Mouse (Mus musculus) MEL (cell line): ENCODE results near the gene Baiap2. TPM values are rescaled to one million over a fixed set of nuclear protein-coding genes. Genes with fewer than 3 reads are reported as not detected.

ENCODE experiments used
- DNase-seq: peaks from one replicate; pipeline ENCODE4 v3.0.0; 2011; ENCODE audit warnings: low read depth, low spot score
- H3K27ac ChIP-seq: 2 replicates; pipeline ENCODE4 v1.5.1; 2012; ENCODE audit warnings: low read depth, mild to moderate bottlenecking, control low read depth, low read length, moderate library complexity; ENCODE audit not compliant: control insufficient read depth
- H3K27me3 ChIP-seq, 2 experiments: fragments of 150-350 bp in 1 of 2; sonication (generic) in 1 of 2; 2 replicates each; pipeline ENCODE4 v1.6.1; 2012; ENCODE audit warnings: low read length in 2 of 2, mild to moderate bottlenecking in 2 of 2, improper control_type of control experiment in 1 of 2, moderate library complexity in 1 of 2; ENCODE audit not compliant: insufficient read depth in 2 of 2, control insufficient read depth in 1 of 2
- H3K36me3 ChIP-seq, 2 experiments: 2 replicates each; pipeline ENCODE4 v1.6.1; 2012 to 2014; ENCODE audit warnings: low read length in 2 of 2, improper control_type of control experiment in 1 of 2, inconsistent platforms in 1 of 2, mild to moderate bottlenecking in 1 of 2; ENCODE audit not compliant: insufficient read depth in 2 of 2, control insufficient read depth in 1 of 2
- H3K4me1 ChIP-seq, 2 experiments: fragments of 150-350 bp in 1 of 2; sonication (generic) in 1 of 2; 2 replicates each; pipeline ENCODE4 v1.6.1; 2012; ENCODE audit warnings: low read length in 2 of 2, improper control_type of control experiment in 1 of 2, mild to moderate bottlenecking in 1 of 2; ENCODE audit not compliant: insufficient read depth in 2 of 2, control insufficient read depth in 1 of 2
- H3K4me3 ChIP-seq, 2 experiments: fragments of 150-350 bp in 1 of 2; sonication (generic) in 1 of 2; 2 replicates each; pipeline ENCODE4 v1.5.1; 2012; ENCODE audit warnings: low read depth in 2 of 2, low read length in 2 of 2, mild to moderate bottlenecking in 2 of 2, moderate library complexity in 2 of 2, control low read depth in 1 of 2, improper control_type of control experiment in 1 of 2; ENCODE audit not compliant: control insufficient read depth in 1 of 2, insufficient read depth in 1 of 2
- H3K79me2 ChIP-seq: 2 replicates; pipeline ENCODE4 v1.6.1; 2012; ENCODE audit warnings: mild to moderate bottlenecking, low read length, moderate library complexity; ENCODE audit not compliant: control insufficient read depth, poor library complexity, insufficient read depth
- H3K9ac ChIP-seq: 2 replicates; pipeline ENCODE4 v1.6.1; 2012; ENCODE audit warnings: low read depth, mild to moderate bottlenecking, control low read depth, low read length, moderate library complexity; ENCODE audit not compliant: control insufficient read depth, poor library complexity, severe bottlenecking
- H3K9me3 ChIP-seq: fragments of 150-350 bp; sonication (generic); replicated peaks from 2 replicates; pipeline ENCODE4 v1.6.1; 2012; ENCODE audit warnings: mild to moderate bottlenecking, low read length, improper control_type of control experiment, moderate library complexity; ENCODE audit not compliant: insufficient read depth
- CHD2 ChIP-seq: IDR thresholded peaks from 2 replicates; pipeline ENCODE4 v1.6.1; 2011; ENCODE audit warnings: low read length, improper control_type of control experiment
- CTCF ChIP-seq, 3 experiments: IDR thresholded peaks in 2 of 3; conservative IDR thresholded peaks in 1 of 3; 2 replicates each; pipeline ENCODE4 v1.5.1; 2011 to 2012; ENCODE audit warnings: low read length in 3 of 3, low read depth in 2 of 3, mild to moderate bottlenecking in 2 of 3, improper control_type of control experiment in 1 of 3, inconsistent platforms in 1 of 3, mixed read lengths in 1 of 3, moderate library complexity in 1 of 3; ENCODE audit not compliant: control insufficient read depth in 1 of 3, insufficient read depth in 1 of 3, poor library complexity in 1 of 3, severe bottlenecking in 1 of 3
- GATA1 ChIP-seq: IDR thresholded peaks from 2 replicates; pipeline ENCODE4 v1.6.1; 2011; ENCODE audit warnings: low read depth, low read length, improper control_type of control experiment
- KAT2A ChIP-seq: conservative IDR thresholded peaks from 2 replicates; pipeline ENCODE4 v1.6.1; 2012; ENCODE audit warnings: low read depth, low read length, improper control_type of control experiment, inconsistent platforms
- MAFK ChIP-seq: IDR thresholded peaks from 2 replicates; pipeline ENCODE4 v1.6.1; 2011; ENCODE audit warnings: low read depth, mild to moderate bottlenecking, low read length, improper control_type of control experiment, borderline replicate concordance
- MAX ChIP-seq: IDR thresholded peaks from 2 replicates; pipeline ENCODE4 v1.6.1; 2011; ENCODE audit warnings: low read length, improper control_type of control experiment
- MYC ChIP-seq: IDR thresholded peaks from 2 replicates; pipeline ENCODE4 v1.6.1; 2011; ENCODE audit warnings: low read depth, mild to moderate bottlenecking, low read length, improper control_type of control experiment, moderate library complexity
- NRF1 ChIP-seq: IDR thresholded peaks from 2 replicates; pipeline ENCODE4 v1.6.1; 2014; ENCODE audit warnings: low read depth, mild to moderate bottlenecking, inconsistent platforms, low read length, improper control_type of control experiment, moderate library complexity; ENCODE audit not compliant: poor library complexity, insufficient read depth, severe bottlenecking
- POLR2A ChIP-seq, 2 experiments: IDR thresholded peaks; 2 replicates each; pipeline ENCODE4 v1.6.1; 2011 to 2012; ENCODE audit warnings: low read length in 2 of 2, mild to moderate bottlenecking in 2 of 2, control low read depth in 1 of 2, improper control_type of control experiment in 1 of 2, low read depth in 1 of 2, moderate library complexity in 1 of 2; ENCODE audit not compliant: control insufficient read depth in 1 of 2, insufficient read depth in 1 of 2, poor library complexity in 1 of 2
- POLR2AphosphoS2 ChIP-seq: IDR thresholded peaks from 2 replicates; pipeline ENCODE4 v1.6.1; 2011; ENCODE audit warnings: low read length, improper control_type of control experiment
- RAD21 ChIP-seq: IDR thresholded peaks from 2 replicates; pipeline ENCODE4 v1.6.1; 2011; ENCODE audit warnings: mild to moderate bottlenecking, low read depth, low read length, improper control_type of control experiment
- RCOR1 ChIP-seq: IDR thresholded peaks from 2 replicates; pipeline ENCODE4 v1.6.1; 2012; ENCODE audit warnings: low read depth, mild to moderate bottlenecking, inconsistent platforms, low read length, improper control_type of control experiment
- SIN3A ChIP-seq: IDR thresholded peaks from 2 replicates; pipeline ENCODE4 v1.6.1; 2012; ENCODE audit warnings: low read length, improper control_type of control experiment, inconsistent platforms
- SMC3 ChIP-seq: IDR thresholded peaks from 2 replicates; pipeline ENCODE4 v1.6.1; 2011; ENCODE audit warnings: low read depth, low read length, improper control_type of control experiment
- TBP ChIP-seq: IDR thresholded peaks from 2 replicates; pipeline ENCODE4 v1.8.0; 2011; ENCODE audit warnings: low read depth, low read length, improper control_type of control experiment
- USF1 ChIP-seq: IDR thresholded peaks from 2 replicates; pipeline ENCODE4 v1.6.1; 2014; ENCODE audit warnings: low read depth, mild to moderate bottlenecking, inconsistent platforms, low read length, improper control_type of control experiment, moderate library complexity
- ZC3H11A ChIP-seq: IDR thresholded peaks from 2 replicates; pipeline ENCODE4 v1.6.1; 2012; ENCODE audit warnings: low read depth, mild to moderate bottlenecking, inconsistent platforms, low read length, improper control_type of control experiment
- ZNF384 ChIP-seq: IDR thresholded peaks from 2 replicates; pipeline ENCODE4 v1.6.1; 2012; ENCODE audit warnings: low read depth, mild to moderate bottlenecking, inconsistent platforms, low read length, improper control_type of control experiment
- polyA plus RNA-seq, 2 experiments: library from polyadenylated mRNA; stranded (reverse) in 1 of 2; unstranded in 1 of 2; fragments of >175 nt in 1 of 2; fragments of >200 nt in 1 of 2; gene quantifications; 2 replicates each; pipeline versions ENCODE4 v1.2.1 to v1.2.4; 2012; ENCODE audit warnings: low replicate concordance in 2 of 2, low read depth in 1 of 2; ENCODE audit not compliant: insufficient read length in 2 of 2, insufficient read depth in 1 of 2, missing spikeins in 1 of 2
- total RNA-seq: library from RNA; depleted of rRNA; stranded (reverse); fragments of 300-350 nt; gene quantifications from 2 replicates; pipeline ENCODE4 v1.2.3, GENCODE M21; 2012

The Baiap2 gene
- total and polyA plus RNA-seq, 3 experiments: 27.5 to 31.3 TPM; not detected in 1

GRCm38 (mm10) chr11:119939073-119939710, 3.4 kb upstream of the Baiap2 start:
- peaks cover 6 to 14% of the 10 kb centered on the region in 2 experiments; a peak in 3 of 4 replicates for H3K4me1 ChIP-seq
- H3K79me2 ChIP-seq: peaks cover 8% of the 10 kb centered on the region; the same call in 1 of the 2 replicates
- H3K9me3 ChIP-seq: no peaks in the 10 kb centered on the region
- H3K27me3 ChIP-seq: no peaks in the 10 kb centered on the region
- peaks cover 0 to 11% of the 10 kb centered on the region in 2 experiments; a peak in 2 of 4 replicates for H3K36me3 ChIP-seq
- H3K9ac ChIP-seq: no peak overlapping the region
- no peak overlapping the region for H3K27ac ChIP-seq
- DNase-seq: no peak
- no peak overlapping the region for H3K4me3 ChIP-seq
- no peak for TF ChIP-seq SMC3
- no peak for TF ChIP-seq KAT2A
- no peak for TF ChIP-seq TBP
- no peak for TF ChIP-seq CHD2
- TF ChIP-seq CTCF (IDR thresholded peaks at IDR 0.05 in 2 of 3, conservative IDR thresholded peaks at IDR 0.05 in 1 of 3; ENCODE audit: control insufficient read depth in 1 of 3, insufficient read depth in 1 of 3, low read depth in 2 of 3, low read length in 3 of 3, poor library complexity in 1 of 3, severe bottlenecking in 1 of 3): no peak
- no peak for TF ChIP-seq POLR2AphosphoS2
- TF ChIP-seq RCOR1: no peak
- no peak for TF ChIP-seq NRF1
- no peak for TF ChIP-seq MAX
- TF ChIP-seq MAFK: no peak
- TF ChIP-seq ZNF384: no peak
- TF ChIP-seq ZC3H11A: no peak

GRCm38 (mm10) chr11:119939711-119940106, 2.9 kb upstream of the Baiap2 start:
- peaks cover 0 to 15% of the 10 kb centered on the region in 2 experiments; a peak in 2 of 4 replicates for H3K36me3 ChIP-seq
- H3K9me3 ChIP-seq: no peaks in the 10 kb centered on the region
- no peak overlapping the region for H3K9ac ChIP-seq
- H3K4me1 ChIP-seq: peaks cover 6 to 18% of the 10 kb centered on the region in 2 experiments; a peak in 3 of 4 replicates
- H3K79me2 ChIP-seq: peaks cover 10% of the 10 kb centered on the region
- DNase-seq: no peak
- H3K4me3 ChIP-seq: no peak overlapping the region
- TF ChIP-seq GATA1: no peak
- no peak for TF ChIP-seq USF1
- TF ChIP-seq MAX: no peak
- no peak for TF ChIP-seq TBP
- TF ChIP-seq RAD21: no peak
- TF ChIP-seq SIN3A: no peak
- no peak for TF ChIP-seq CTCF (IDR thresholded peaks at IDR 0.05 in 2 of 3, conservative IDR thresholded peaks at IDR 0.05 in 1 of 3; ENCODE audit: control insufficient read depth in 1 of 3, insufficient read depth in 1 of 3, low read depth in 2 of 3, low read length in 3 of 3, poor library complexity in 1 of 3, severe bottlenecking in 1 of 3)
- TF ChIP-seq MYC: no peak
- TF ChIP-seq KAT2A: no peak
- no peak for TF ChIP-seq POLR2A (IDR thresholded peaks at IDR 0.05; ENCODE audit: control insufficient read depth in 1 of 2, insufficient read depth in 1 of 2, low read depth in 1 of 2, low read length in 2 of 2, poor library complexity in 1 of 2)
- H3K27me3 ChIP-seq: no peaks in the 10 kb centered on the region
- H3K27ac ChIP-seq: no peak overlapping the region
